Mouse (Mus musculus): ENCODE results near the gene Apol8.
A peak's percentile ranks its signal among the peaks of the same experiment; 100 is the strongest.
"Not testable (repeated sequence)": the region's sequence is repeated elsewhere in the genome, so short reads cannot be mapped to it uniquely, and the experiment has no call there.

Apol8 gene

DNA sequence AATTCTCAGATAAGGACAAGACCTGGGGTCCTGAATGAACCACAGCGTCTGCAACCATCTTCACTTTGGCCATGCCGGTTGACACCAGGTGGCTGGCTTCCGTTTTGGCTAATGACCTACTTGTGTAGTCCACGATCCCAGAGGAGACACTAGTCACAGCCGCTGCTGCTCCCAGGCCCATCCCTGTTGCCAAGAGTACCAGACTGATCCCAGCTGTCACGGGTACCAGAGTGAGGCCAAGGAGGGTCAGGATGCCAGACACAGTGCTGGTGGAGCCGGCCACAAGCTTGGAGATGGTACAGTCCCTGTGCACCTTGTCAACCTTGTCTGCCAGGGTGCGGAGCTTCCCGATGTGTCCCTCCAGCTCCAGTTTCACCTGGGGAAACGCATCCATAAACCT is 7.1 kb downstream of the Apol8 start:
- no peak for DNase-seq

DNA sequence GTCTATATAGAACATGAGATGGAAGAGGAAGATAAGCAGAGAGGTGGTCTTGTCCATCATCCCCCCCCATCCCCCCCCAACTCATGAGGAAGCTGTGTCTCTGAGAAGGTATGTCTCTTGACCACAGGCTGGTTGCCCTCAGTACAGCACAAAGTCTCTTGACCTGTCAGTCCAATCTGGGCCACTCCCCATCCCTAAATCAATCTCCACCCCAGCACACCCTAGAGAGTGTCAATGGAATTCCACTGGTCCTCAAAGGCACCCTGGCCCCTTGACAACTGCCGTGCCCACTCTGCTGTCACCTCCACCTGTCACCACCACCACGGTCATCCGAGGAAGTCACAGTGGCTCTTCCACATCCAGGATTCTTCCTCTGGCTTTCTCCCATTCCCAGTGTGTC is 8.4 kb downstream of the Apol8 start:
- DNase-seq = no peak

DNA sequence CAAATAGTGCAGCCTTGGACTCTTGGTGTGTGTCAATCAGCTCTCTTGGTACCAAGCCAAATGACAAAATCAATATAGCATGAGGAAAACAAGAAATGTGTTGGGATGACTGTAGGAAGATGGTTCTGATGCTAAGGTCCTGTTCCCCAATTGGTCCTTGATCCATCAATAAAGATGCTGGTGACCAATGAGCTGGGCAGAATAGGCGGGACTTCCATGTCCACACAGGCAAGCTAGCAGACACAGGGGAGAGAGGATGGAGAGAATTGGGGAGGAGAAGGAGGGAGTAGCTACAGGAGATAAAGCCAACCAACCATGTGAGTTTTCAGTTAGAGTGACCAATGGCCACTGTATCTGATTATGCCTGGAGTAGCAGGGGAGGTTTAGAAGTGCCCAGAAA is 10.5 kb downstream of the Apol8 start:
- no peak for DNase-seq

DNA sequence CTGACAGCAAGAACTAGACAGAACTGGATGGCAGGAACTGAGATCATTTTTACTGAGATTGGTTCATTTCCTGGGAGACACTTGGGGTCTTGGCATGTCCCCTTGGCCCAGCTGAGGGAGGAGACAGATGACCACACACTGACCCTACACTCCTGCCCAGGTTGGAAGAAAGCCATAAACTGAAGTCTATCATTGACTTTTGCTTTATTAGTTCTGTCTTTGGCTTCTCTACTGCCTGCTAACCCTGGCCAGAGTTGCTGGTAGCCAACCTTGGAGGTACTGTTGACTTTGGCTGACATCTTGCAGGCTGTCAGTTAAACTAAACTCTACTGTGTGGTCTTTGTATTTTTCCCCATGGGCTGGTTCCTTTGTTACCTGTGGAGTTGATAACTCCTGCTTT is 11.7 kb downstream of the Apol8 start:
- no peak for DNase-seq

DNA sequence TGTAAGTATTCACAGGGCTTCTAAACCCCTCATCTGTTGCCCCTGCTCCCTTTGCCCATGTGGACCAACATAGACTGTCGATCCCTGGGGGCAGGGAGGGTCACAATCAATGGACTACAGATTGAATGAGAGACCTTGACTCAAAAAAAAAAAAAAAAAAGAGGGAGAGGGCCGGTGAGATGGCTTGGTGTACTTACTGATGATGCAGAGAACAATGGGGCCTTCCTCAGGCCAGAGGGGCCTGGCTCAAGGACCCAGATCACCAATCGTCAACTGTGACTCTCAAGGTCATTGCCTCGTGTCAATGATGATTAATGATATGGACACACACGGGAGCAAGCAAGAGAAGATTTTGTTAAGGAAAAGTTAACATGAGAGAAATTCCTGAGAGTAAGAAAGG is 12.2 kb downstream of the Apol8 start:
- DNase-seq = no peak

DNA sequence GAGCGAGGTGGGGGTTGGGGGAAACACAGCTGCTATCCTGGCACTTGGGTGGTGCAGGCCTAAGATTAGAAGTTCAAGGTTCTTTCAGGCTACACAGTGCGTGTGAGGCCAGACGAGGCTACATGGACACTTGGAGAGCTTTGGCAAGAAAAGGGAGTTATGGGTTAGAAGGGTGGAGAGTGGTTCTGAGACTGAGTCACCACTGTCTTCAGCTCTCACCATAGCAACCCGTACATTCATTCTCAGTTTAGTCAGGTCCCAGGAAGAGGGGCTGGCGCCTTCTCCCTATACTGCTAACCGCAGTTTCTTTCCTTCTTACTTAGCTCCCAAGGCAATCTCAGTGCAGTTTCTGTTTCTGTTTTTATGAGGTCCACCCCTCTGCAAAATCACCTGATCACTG is 15.2 kb downstream of the Apol8 start:
- not testable (repeated sequence) for DNase-seq

DNA sequence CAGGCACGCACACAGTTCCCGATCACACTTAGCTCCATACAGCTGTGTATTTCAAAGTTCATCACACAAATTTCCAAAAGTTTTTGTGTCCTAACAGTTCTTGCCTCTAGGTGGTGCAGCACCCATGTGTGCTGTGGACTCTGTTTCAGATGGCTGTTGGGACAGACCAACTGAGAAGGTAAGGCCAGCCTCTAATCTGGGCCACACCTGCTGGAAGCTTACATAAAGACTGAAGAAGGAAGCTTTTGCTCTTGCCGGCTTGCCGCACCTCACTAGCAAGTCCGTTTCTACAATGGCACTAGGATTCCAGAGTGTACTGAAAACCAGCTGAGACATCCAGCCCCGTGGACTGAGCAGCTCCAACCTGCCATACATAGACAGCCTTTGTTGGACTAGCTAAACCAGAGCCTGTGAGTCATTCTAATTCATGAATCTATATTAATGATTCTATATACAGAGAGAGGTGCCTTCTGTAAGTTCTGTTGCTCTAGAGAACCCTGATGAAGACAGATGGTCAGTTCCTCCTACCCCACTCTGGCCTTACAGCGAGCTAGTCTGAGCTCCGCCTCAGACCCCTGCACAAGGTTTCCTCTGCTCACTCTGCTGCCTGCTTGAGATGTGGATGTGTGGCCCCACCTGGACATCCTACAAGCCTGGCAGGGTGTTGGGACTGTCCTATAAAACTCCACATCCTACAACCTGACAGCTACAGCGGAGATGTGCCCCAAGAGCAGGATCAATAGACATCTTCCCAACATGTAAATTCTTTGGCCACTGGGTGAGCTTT is 16.1 kb downstream of the Apol8 start:
- no peak for DNase-seq

DNA sequence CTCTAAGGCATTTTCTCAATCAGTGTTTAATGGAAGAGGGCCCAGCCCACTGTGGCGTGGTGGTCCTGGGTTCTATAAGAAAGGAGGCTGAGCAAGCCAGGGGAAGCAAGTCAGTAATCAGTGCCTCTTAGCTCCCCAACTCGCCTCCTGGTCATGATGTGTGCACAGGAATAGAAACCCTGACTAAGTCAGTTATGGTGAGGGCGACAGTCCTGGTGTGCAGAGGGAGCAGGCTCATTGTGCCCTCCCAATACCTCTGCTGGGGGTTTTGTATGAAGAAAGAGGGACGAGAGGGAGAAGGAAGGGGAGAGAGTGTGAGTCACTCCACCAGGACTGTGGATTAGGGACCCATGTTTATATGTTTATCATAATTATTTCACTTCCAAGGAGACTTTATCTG is 22.9 kb downstream of the Apol8 start:
- not testable (repeated sequence) for DNase-seq

DNA sequence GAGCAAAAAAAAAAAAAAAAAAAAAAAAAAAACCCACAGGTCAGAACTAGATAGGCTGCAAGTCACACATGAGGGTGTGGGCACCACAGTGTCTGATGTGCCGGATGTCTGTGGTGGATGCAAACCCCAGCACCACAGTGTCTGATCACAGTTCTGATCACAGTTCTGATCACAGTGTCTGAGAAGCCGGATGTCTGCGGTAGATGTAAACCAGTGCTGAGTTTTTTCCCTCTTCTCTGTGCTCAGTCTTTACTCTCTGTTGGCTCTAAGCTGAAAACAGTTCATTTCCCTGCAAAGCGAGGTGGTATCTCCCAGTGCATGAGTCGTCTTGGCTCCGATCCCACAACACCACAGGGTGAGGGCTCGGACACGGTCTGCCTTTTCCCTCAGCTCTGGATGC is 23.4 kb downstream of the Apol8 start:
- DNase-seq = peak in 1 of 2 experiments; percentile 55

DNA sequence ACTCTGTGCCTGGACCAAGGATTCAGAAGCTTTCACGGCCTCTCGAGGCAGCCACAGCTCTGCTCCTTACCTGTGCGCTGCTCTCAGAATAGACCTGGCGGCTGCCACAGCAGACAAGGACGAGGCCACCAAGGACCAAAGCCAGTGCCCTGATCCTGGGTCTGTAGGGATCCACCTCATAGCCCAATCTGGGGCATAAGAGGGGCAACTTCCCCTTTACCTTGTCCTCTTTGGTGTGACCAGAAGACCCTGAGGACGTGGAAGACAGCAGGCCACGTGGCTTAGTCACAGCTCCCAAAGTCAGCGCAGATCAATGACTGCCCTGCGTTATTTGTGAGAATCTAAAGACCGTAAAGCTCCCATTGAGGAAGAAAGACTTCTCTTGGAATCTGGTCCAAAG is 24.0 kb downstream of the Apol8 start:
- DNase-seq = not testable (repeated sequence)

DNA sequence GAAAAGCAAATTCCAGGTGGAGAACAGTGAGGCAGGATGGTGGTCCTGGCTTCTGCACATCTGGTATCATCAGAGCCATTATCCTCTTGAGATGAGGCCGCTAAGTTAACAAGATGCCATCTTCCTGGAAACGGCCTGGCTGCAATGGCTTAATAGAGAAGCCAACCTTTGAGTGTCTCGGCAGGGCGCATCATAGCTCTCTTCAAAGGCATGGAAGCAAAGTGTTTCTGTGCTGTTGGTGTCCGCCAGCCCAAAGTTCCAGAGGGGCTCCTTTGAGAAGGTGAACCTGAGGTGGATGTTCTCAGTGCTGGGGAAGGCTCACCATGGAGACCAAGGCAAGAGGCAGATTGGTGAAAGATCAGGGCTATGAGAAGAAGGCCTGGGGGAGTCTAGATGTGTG is 25.2 kb downstream of the Apol8 start:
- DNase-seq = no peak

DNA sequence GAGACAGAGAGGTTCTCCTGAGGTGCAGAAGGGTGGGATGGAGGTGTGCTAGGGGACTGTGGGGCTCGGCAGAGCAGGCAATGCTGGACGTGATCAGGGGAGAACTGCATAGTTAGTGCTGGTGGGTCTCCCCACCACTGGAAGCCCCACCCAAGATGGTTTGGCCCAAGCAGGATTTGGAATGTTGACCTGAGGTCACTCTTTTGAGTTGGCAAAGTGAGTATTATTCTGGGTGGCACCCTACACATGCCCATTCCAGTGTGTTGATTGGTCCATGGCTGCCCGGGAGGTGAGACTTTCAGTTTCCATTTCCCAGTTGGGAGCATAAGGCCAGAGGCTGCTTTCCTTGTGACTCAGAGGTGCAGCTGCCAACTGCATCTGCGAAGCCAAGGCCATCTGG is 28.1 kb downstream of the Apol8 start, which contains the start of gene Apol9b:
Gene Apol9b (plus strand): TSS at position 301 of the 400 bp plus-strand sequence.
- DNase-seq = not testable (repeated sequence)

DNA sequence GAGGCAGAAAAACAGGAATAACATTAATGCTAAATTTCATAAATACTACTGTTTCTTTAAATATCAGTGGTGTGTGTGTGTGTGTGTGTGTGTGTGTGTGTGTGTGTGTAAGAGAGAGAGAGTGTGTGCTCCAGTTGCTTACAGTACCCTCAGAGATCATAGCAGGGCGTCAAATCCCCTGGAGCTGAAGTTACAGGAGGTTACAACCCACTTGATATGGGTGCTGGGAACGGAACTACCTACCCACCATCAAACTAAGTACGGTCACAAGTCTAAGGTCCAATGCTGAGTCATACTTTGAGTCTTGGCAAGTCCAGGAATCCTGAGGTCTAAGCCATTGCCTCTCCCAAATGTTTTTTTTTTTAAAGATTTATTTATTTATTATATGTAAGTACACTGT is 29.1 kb downstream of the Apol8 start:
- not testable (repeated sequence) for DNase-seq

DNA sequence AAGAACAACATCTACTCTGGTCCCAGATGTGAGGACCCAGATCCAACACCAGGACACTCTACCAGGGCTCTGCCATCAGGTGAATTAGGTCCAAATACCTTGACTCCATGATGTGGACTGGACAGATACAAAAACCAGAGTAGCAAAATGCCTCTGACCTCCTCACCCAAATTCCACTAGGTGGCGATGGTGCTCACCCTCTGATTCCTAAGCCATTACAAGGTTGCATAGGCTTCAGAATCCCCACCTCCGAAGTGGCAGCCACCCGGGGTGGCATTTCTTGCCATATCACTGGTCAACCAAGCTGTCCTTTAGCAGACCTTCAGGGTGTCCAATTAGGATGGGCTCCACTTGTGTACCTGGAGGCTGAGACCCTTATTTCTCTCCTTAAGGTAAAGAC is 29.7 kb downstream of the Apol8 start:
- not testable (repeated sequence) for DNase-seq

DNA sequence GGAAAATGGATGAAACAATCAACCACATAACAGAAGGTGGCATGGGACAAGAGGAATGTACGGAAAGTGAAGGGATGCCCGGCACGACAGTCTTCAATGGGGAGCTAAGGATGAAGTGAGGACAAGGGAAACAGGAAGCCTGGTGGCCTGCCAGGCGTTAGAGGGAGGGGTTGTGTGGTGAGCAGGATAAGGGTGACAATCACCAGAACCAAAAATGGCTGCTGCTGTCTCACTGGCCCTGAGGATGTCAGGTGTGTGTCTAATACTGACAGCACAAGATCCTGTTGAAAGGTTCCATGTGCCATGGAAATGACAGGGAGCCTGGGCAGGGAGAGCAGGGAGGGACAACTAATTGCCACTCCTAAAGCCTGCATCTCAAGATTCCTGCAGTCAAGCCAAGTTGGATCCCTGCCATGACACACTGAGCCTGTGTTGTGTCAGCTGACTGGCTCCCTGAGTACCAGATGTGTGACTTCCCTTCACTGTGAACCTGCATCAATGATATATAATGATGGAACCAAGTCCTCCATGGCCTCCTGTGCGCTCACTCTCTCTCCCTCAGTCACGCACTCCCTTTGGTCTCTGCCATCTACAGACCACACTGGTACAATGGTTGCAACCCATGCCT is 31.3 kb downstream of the Apol8 start:
- DNase-seq = not testable (repeated sequence)

DNA sequence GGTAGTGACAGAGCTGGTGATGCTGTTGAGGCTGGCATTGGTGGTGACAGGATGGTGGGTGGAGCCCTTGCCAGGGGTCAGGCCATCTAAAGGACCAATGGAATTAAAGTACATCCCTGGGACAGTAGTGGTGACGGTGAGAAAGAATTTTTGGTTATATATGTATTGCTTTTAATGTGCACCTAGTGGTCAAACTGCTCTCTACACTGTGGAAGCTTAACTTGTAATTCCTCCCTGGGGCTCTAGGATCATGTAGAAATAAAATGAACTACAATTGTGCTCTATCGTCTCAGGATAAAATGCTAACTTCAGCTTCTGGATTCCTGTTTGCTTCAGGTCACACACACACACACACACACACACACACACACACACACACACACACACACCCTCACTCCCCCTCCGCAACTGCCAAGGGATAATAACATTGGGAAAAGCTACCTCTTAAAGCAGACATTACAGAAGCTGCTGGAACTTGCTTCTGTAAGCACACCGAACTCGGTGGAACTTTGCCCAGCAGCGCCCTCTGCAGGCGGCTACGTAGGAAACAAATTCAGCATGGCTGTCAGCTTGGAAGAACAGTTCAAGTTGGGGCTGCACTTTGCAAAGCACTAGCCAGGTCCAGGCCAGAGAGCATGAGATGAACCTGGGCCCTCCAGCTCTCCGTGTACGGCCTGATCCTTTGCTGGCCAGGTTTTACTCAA is 32.4 kb downstream of the Apol8 start:
- DNase-seq = not testable (repeated sequence)

DNA sequence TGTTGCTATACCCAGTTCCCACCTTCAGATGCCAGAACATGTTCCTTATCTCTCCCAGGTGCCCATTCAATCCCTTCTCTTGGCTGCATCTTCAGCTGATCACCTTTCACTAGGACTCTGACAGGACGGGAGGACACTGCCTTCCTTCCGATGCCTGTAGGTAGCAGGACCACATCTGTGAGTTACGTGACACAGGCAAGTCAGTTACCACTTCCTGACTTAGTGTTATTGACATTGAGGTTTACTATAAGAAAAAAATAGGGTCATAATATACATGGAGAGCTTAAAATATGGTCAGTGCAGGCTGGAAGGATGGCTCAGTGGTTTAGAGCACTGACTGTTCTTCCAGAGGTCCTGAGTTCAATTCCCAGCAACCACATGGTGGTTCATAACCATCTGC is 35.3 kb downstream of the Apol8 start:
- DNase-seq = not testable (repeated sequence)

DNA sequence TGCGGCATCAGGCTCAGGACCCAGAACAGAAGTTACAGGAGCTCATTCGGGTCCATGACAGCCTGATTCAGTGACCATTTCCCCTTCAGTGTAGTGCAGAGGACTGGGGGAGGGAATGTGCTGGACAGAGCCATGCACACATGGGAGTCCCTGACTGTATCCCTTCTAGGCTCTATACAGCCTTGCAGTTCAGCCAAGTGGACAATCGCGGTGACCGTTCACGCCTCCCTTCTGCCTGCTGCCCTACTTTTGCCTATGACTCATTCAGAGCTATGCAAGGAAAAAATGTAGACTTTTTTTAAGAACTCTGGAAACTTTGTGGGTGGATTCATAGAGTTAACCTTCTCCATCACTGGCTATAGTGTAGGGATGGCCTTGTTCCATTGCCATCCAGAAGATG is 38.6 kb downstream of the Apol8 start:
- not testable (repeated sequence) for DNase-seq

DNA sequence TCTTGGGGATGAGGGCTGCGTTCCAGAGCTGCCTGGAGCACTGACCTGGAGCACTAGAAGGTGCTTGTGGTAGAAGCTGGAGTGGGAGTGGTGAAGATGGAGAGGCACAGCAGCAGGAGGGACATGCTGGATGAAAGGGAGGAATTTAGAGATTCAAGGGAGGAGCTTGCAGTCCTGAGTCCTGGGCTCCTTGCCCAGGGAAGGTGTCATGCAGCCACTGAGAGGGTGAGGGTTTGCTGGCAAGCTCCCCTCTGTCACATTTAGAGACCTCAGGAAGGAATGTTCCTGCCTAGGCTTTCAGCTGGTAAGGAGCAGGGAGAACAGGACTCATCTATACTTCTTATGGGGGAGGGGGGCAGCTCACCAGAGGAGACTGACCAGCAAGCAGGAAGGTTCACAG is 47.9 kb downstream of the Apol8 start:
- DNase-seq = not testable (repeated sequence)

DNA sequence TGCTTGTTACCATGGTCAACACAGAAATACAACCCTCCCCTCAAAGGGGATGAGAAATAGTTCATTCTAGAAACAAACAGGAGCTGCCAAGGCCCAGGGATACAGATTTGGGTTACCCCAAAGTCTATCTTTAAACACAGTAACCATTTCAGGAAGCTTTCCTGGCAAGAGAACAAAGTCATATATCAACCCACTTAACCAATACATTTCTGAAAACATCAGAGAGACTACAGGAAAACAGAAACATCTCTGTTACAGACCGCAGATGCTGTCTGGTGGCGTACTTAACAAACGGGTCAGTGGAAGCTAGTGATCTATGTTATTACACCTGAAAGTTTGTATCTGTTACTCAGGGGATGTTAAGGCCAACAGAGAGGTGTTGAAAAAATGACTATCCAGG is 51.5 kb downstream of the Apol8 start:
- DNase-seq = not testable (repeated sequence)

DNA sequence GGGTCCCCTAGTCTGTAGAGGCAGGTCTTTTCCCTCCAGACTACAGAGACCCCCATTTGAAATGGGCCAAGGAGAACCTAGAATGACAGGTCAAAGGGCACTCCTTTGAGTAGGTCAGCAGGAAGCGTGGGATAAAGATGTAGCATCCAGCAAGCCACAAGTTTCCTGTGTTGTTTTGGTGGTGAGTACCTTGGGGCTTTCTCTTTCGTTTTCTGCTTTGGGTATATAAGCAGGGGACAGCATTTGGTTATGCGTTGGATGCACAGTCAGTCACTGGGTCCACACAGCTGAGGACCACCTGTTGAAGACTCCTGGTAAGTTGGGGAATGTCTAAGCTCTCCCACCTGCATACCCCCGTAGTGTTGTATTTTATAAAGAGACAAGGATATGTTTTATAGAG is 58.1 kb downstream of the Apol8 start, which contains the start of gene Apol7e:
Gene Apol7e (plus strand): TSS at position 202 of the 400 bp plus-strand sequence.
- peak in 1 of 2 experiments; percentile 10 for DNase-seq

Measured in thymus, adult 18-20 months (tissue).